ENCODE assay signal across 8 mouse cellular contexts in the genomic region with DNA sequence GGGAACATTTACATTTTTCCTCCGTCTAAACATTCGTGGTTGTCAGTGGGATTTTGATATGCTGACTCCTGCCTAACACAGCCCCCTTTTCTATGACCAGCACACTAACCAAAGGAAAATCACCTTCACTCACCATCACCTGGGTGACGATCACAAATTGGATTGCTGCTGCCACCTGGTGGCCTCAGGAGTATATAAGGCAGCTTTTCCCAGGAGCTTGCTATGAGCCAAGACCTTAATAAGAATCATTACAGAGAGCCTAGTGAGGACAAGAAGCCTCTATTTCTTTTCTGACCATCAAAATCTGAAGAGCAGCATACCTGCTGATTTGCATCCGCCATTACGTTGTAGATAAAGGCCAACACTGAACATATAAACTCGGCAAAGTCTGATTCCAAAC.
DNase-seq lines count a peak whose midpoint lies in the region; ATAC-seq and TF ChIP-seq lines count a peak whose summit lies in the region.

No protein-coding gene starts in this region.

- no peak for ATAC-seq in liver, embryonic 14.5 days (ENCODE audit: insufficient read depth)
- peak; percentile 55; the same call in 1 of the 2 replicates for ATAC-seq in neural tube, embryonic 14.5 days (ENCODE audit: low read depth)
- no peak for ATAC-seq in erythroblast, adult 5-6 weeks (replicated peaks; ENCODE audit: low FRiP score, poor library complexity, severe bottlenecking)

- no peak overlapping the region for H3K4me3 ChIP-seq in liver, embryonic 14.5 days (ENCODE audit: insufficient read depth in 1 of 2, low read depth in 2 of 2, low read length in 2 of 2)
- no peak overlapping the region for H3K4me3 ChIP-seq in neural tube, embryonic 14.5 days (ENCODE audit: low read depth, low read length)

- 16% methylated on average over 6 of the region's 6 CpGs for WGBS in liver, embryonic 14.5 days (ENCODE audit: insufficient replicate concordance)
- WGBS in neural tube, embryonic 14.5 days, result 28% methylated on average over 6 of the region's 6 CpGs

- no peak for TF ChIP-seq EP300 in liver, embryonic 14.5 days (IDR thresholded peaks at IDR 0.05; ENCODE audit: low read depth)

- no peaks in the 10 kb centered on the region for H3K36me3 ChIP-seq in liver, embryonic 14.5 days (replicated peaks; ENCODE audit: control insufficient read depth, insufficient read depth, low read depth)
- no peaks in the 10 kb centered on the region for H3K36me3 ChIP-seq in neural tube, embryonic 14.5 days (ENCODE audit: control insufficient read depth, insufficient read depth, low read length)

- DNase-seq in spleen, adult 18-20 months, result peak; percentile 8 to 53
- DNase-seq in spleen, adult 12 weeks (ENCODE audit: low spot score), result no peak
- DNase-seq in adrenal gland, adult 2 months, result peak; percentile 37
- DNase-seq in embryo, embryonic 11 days, result peak; percentile 68
- DNase-seq in induced T-regulatory cell, adult 2 months (ENCODE audit: low read depth), result peak; percentile 78
- no peak for DNase-seq in liver, embryonic 14.5 days (ENCODE audit: low read depth in 3 of 3, low spot score in 3 of 3)

- no peaks in the 10 kb centered on the region for H3K9me3 ChIP-seq in liver, embryonic 14.5 days (ENCODE audit: control insufficient read depth, low read length)
- H3K9me3 ChIP-seq in neural tube, embryonic 14.5 days (ENCODE audit: control insufficient read depth, low read length), result no peaks in the 10 kb centered on the region

- H3K4me1 ChIP-seq in liver, embryonic 14.5 days (replicated peaks; ENCODE audit: control insufficient read depth in 2 of 2, insufficient read depth in 2 of 2, low read length in 1 of 2), result no peaks in the 10 kb centered on the region
- H3K4me1 ChIP-seq in neural tube, embryonic 14.5 days (ENCODE audit: control insufficient read depth, insufficient read depth, low read length), result peaks cover 18% of the 10 kb centered on the region; the same call in 1 of the 2 replicates

- no peaks in the 10 kb centered on the region for H3K27me3 ChIP-seq in liver, embryonic 14.5 days (ENCODE audit: control insufficient read depth, insufficient read depth, low read length)
- H3K27me3 ChIP-seq in neural tube, embryonic 14.5 days (ENCODE audit: control insufficient read depth, insufficient read depth, low read length), result no peaks in the 10 kb centered on the region

- no peak overlapping the region for H3K4me2 ChIP-seq in liver, embryonic 14.5 days (ENCODE audit: low read depth)
- H3K4me2 ChIP-seq in neural tube, embryonic 14.5 days (ENCODE audit: low read depth, low read length), result no peak overlapping the region

- H3K9ac ChIP-seq in liver, embryonic 14.5 days (replicated peaks), result no peak overlapping the region
- no peak overlapping the region for H3K9ac ChIP-seq in neural tube, embryonic 14.5 days (replicated peaks; ENCODE audit: low read depth, low read length)

- no peak overlapping the region for H3K27ac ChIP-seq in liver, embryonic 14.5 days
- H3K27ac ChIP-seq in neural tube, embryonic 14.5 days (ENCODE audit: low read depth, low read length), result no peak overlapping the region

- peak; percentile 66 for TF ChIP-seq CTCF in liver, embryonic 14.5 days (IDR thresholded peaks at IDR 0.05; ENCODE audit: low read depth)

Comparison
In these comparisons a context has a peak if more than half of its experiments do, and no peak if none do; other contexts are left out.
1. DNase-seq: peak in spleen, adult 18-20 months (2 of 2), adrenal gland, adult 2 months (single experiment), embryo, embryonic 11 days (single experiment) and induced T-regulatory cell, adult 2 months (single experiment); none in spleen, adult 12 weeks (single experiment) and liver, embryonic 14.5 days (0 of 3).